Mouse (Mus musculus): ENCODE data around the gene Gbp7. TPM values are rescaled to one million over a fixed set of nuclear protein-coding genes. Genes with fewer than 3 reads are reported as not detected.
A peak's percentile ranks its signal among the peaks of the same experiment; 100 is the strongest.

Gene Gbp7
- polyA plus RNA-seq (2012; rRNA removed) = 0.30 and 0.62 TPM in 2 replicates

GRCm38 (mm10) chr3:142530087-142530953, at the start of gene Gbp7:
TSS of gene Gbp7 (plus strand) at chr3:142530342.
- peak; percentile 69 for DNase-seq (ENCODE audit: low read depth)
- no peak for TF ChIP-seq CTCF (IDR thresholded peaks at IDR 0.05; ENCODE audit: borderline replicate concordance, extremely low read depth, insufficient read depth, insufficient read length)
- TF ChIP-seq POLR2A (IDR thresholded peaks at IDR 0.05; ENCODE audit: borderline replicate concordance, extremely low read depth, insufficient read depth, insufficient read length, poor library complexity, severe bottlenecking) = no peak

GRCm38 (mm10) chr3:142490465-142490864, 39.7 kb upstream of the Gbp7 start:
- DNase-seq (ENCODE audit: low read depth) = peak; percentile 84
- TF ChIP-seq CTCF (IDR thresholded peaks at IDR 0.05; ENCODE audit: borderline replicate concordance, extremely low read depth, insufficient read depth, insufficient read length) (peak; percentile 81), POLR2A (IDR thresholded peaks at IDR 0.05; ENCODE audit: borderline replicate concordance, extremely low read depth, insufficient read depth, insufficient read length, poor library complexity, severe bottlenecking) (no peak)

GRCm38 (mm10) chr3:142493536-142494061, 36.5 kb upstream of the Gbp7 start, which contains the start of gene Gbp5:
TSS of gene Gbp5 (plus strand) at chr3:142493978.
- TF ChIP-seq POLR2A (IDR thresholded peaks at IDR 0.05; ENCODE audit: borderline replicate concordance, extremely low read depth, insufficient read depth, insufficient read length, poor library complexity, severe bottlenecking) (no peak), CTCF (IDR thresholded peaks at IDR 0.05; ENCODE audit: borderline replicate concordance, extremely low read depth, insufficient read depth, insufficient read length) (peak; percentile 41; the same call in 1 of the 2 replicates)
- peak; percentile 57 for DNase-seq (ENCODE audit: low read depth)

- DNase-seq (ENCODE audit: low read depth) = no peak
- TF ChIP-seq POLR2A (IDR thresholded peaks at IDR 0.05; ENCODE audit: borderline replicate concordance, extremely low read depth, insufficient read depth, insufficient read length, poor library complexity, severe bottlenecking) (no peak), CTCF (IDR thresholded peaks at IDR 0.05; ENCODE audit: borderline replicate concordance, extremely low read depth, insufficient read depth, insufficient read length) (no peak)
These were observed 34.9 kb upstream of the Gbp7 start for GRCm38 (mm10) chr3:142495146-142495655.

GRCm38 (mm10) chr3:142496113-142497101, 33.7 kb upstream of the Gbp7 start:
- TF ChIP-seq POLR2A (IDR thresholded peaks at IDR 0.05; ENCODE audit: borderline replicate concordance, extremely low read depth, insufficient read depth, insufficient read length, poor library complexity, severe bottlenecking) = no peak
- TF ChIP-seq CTCF (IDR thresholded peaks at IDR 0.05; ENCODE audit: borderline replicate concordance, extremely low read depth, insufficient read depth, insufficient read length) = no peak
- DNase-seq (ENCODE audit: low read depth) = peak; percentile 4

- peak; percentile 13 for DNase-seq (ENCODE audit: low read depth)
- TF ChIP-seq POLR2A (IDR thresholded peaks at IDR 0.05; ENCODE audit: borderline replicate concordance, extremely low read depth, insufficient read depth, insufficient read length, poor library complexity, severe bottlenecking) (no peak), CTCF (IDR thresholded peaks at IDR 0.05; ENCODE audit: borderline replicate concordance, extremely low read depth, insufficient read depth, insufficient read length) (no peak)
These were observed 32.9 kb upstream of the Gbp7 start for GRCm38 (mm10) chr3:142497123-142497841.

GRCm38 (mm10) chr3:142498941-142499340, 31.2 kb upstream of the Gbp7 start:
- TF ChIP-seq CTCF (IDR thresholded peaks at IDR 0.05; ENCODE audit: borderline replicate concordance, extremely low read depth, insufficient read depth, insufficient read length) = no peak
- TF ChIP-seq POLR2A (IDR thresholded peaks at IDR 0.05; ENCODE audit: borderline replicate concordance, extremely low read depth, insufficient read depth, insufficient read length, poor library complexity, severe bottlenecking) = no peak
- DNase-seq (ENCODE audit: low read depth) = peak; percentile 63

- no peak for TF ChIP-seq CTCF (IDR thresholded peaks at IDR 0.05; ENCODE audit: borderline replicate concordance, extremely low read depth, insufficient read depth, insufficient read length)
- no peak for TF ChIP-seq POLR2A (IDR thresholded peaks at IDR 0.05; ENCODE audit: borderline replicate concordance, extremely low read depth, insufficient read depth, insufficient read length, poor library complexity, severe bottlenecking)
- no peak for DNase-seq (ENCODE audit: low read depth)
These were observed 2.0 kb upstream of the Gbp7 start for GRCm38 (mm10) chr3:142528116-142528515.

GRCm38 (mm10) chr3:142529597-142529996, 545 bp upstream of the Gbp7 start:
- DNase-seq (ENCODE audit: low read depth) = no peak
- TF ChIP-seq POLR2A (IDR thresholded peaks at IDR 0.05; ENCODE audit: borderline replicate concordance, extremely low read depth, insufficient read depth, insufficient read length, poor library complexity, severe bottlenecking) = no peak
- TF ChIP-seq CTCF (IDR thresholded peaks at IDR 0.05; ENCODE audit: borderline replicate concordance, extremely low read depth, insufficient read depth, insufficient read length) = no peak

- TF ChIP-seq CTCF (IDR thresholded peaks at IDR 0.05; ENCODE audit: borderline replicate concordance, extremely low read depth, insufficient read depth, insufficient read length) = no peak
- no peak for TF ChIP-seq POLR2A (IDR thresholded peaks at IDR 0.05; ENCODE audit: borderline replicate concordance, extremely low read depth, insufficient read depth, insufficient read length, poor library complexity, severe bottlenecking)
- DNase-seq (ENCODE audit: low read depth) = no peak
These were observed 1.5 kb downstream of the Gbp7 start for GRCm38 (mm10) chr3:142531595-142531994.
